Mouse (Mus musculus): ENCODE results near the gene Ppp1r3f.
A peak's percentile ranks its signal among the peaks of the same experiment; 100 is the strongest.

Ppp1r3f gene

DNA sequence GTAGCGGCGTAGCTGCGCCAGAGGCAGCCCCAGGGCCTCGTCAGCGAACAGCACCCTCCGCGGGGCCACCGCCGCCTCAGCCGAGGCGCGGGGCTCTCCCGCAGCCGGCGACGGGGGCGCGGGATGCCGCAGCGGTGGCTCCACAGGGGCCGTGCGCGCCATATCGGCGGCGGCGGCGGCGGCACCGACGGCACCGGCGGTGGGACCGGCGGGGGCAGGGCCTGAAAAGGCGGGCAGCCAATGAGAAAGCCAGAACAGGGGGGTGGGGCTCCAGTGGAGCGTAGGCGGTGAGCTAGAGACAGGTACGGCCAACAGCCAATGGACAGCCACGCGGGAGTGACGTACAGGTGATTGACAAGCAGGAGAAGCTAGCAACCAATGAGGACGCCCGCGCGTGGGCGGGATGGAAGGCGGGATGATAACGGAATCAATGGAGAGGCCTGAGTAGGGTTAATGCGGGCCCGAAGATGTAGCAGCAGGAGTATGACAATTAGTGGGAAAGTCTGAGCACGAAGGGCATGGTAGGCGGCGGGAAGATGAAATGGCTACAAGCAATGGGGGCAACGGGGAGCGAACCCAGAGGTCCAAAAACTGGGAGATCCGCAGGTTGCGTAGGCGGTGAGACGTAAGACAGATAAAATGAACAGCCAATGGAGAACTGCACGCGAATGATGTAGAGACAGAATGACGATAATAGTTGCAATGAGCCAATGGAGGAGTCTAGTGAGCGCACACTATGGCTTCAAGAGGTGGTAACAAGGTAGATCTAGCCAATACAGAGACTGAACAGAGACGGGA lies at the start of gene Ppp1r3f:
TSS of gene Ppp1r3f (minus strand) at position 197 of the 798 bp plus-strand sequence.
- DNase-seq (ENCODE audit: low spot score in 2 of 2), result peak; percentile 98 to 99

DNA sequence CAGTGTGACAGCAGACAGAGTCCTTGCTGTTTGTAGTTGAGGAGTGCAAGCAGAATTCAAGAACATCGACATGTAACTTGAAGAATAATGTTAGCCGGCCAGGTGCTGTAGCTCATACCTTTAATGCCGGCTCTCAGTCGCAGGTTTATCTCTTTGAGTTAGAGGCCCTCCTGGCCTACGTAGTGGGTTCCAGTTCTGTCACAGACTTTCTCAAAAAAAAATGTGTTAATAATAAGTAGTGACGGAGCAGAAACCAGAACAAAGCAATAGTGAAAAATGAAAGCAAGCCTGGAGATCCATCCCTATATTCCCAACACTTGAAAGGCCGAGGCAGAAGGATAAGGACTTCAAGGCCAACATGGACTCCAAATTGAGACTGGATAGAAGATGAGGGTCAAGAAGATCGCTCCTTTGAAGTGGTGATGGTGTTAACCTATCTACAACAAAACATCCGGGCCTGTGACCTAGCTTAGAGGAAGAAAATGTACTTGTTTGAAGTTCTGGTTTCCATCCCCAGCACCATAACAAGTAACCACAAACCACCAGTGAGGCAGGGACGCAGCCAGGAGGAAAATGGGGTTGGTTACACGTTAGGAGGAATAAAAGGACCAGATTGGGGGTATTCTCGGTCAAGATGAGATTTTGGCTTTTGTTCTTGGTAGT lies 43.9 kb upstream of the Ppp1r3f start:
- DNase-seq (ENCODE audit: low spot score in 2 of 2), result no peak

DNA sequence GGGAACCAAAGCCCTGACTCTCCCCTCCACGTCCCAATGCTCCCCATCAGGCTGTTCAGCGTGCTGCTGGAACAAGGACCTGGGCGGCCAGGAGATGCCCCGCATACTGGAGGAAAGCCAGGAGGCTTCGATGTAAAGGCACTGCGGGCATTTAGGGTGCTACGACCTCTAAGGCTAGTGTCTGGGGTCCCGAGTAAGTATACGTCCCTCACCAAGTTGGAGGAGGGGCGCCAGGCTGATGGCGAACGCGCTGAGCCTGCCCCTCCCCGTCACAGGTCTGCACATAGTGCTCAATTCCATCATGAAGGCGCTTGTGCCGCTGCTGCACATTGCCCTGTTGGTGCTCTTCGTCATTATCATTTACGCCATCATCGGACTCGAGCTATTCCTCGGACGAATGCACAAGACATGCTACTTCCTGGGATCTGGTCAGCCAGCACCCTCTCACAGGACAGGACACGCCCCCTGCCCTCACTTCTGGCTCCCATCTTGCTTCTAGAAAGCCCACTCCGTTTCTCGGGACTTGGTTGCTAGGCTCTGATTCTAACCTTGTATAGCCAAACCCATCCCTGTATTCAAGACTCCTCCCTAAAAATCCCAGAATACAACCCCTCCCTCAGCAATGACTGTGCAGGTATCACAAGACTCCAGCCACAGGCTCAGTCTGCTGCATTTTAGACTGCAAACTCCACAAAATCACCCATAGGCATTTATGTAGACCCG lies 36.6 kb upstream of the Ppp1r3f start:
- DNase-seq (ENCODE audit: low spot score in 2 of 2), result peak; percentile 36 to 47

DNA sequence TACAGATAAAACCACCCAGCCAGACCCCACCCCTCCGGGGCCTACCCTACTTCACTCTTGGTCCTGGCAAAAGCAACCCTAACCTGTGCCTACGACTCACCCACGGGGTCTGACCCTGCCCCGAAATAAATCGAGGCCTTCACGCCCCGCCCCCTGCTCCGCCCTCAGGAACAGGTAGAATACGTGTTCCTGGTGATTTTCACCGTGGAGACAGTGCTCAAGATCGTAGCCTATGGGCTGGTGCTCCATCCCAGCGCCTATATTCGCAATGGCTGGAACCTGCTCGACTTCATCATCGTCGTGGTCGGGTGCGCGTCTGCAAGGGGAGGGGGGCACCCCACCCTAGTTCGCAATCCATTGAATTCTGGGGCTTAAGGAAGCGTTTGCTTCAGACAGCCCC lies 36.0 kb upstream of the Ppp1r3f start:
- peak; percentile 37 to 43 for DNase-seq (ENCODE audit: low spot score in 2 of 2)

DNA sequence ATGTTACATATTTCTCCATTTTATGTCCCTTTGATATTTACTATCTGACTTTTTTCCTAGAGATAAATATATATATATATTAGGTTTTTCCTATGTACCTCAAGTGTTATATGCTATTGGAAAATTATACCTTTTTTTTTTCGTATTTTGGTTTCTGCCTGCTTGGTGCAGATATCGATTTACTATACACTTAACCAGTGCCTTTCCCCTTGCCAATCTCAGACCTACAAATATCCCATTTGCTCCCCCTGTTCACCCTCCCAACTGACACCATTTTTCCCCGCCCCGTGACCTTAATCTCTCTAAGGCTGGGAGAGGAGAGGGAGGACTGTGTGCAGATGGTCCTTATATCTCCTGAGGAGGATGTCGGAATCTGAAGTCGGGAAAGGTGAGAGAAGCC lies 32.7 kb upstream of the Ppp1r3f start, which contains the start of gene Cacna1f:
TSS of gene Cacna1f (plus strand) at position 301 of the 400 bp plus-strand sequence.
- no peak for DNase-seq (ENCODE audit: low spot score in 2 of 2)

DNA sequence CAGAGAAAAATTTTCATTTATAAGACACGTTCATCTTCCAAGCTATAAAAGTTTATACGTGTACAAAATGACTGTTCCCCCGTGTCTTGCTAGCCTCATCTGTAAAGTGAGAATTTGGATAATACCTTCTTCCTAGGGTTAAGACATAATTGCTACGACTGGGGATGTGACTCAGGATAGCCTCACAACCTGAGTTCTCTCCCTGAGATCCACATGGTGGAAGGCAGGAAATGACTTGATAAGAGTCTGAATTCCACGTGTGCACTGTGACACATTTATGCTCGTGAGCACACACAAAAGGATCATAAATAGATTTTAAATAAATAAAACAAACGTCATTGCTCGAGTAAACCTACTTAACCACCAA lies 31.5 kb upstream of the Ppp1r3f start:
- DNase-seq (ENCODE audit: low spot score in 2 of 2), result no peak

DNA sequence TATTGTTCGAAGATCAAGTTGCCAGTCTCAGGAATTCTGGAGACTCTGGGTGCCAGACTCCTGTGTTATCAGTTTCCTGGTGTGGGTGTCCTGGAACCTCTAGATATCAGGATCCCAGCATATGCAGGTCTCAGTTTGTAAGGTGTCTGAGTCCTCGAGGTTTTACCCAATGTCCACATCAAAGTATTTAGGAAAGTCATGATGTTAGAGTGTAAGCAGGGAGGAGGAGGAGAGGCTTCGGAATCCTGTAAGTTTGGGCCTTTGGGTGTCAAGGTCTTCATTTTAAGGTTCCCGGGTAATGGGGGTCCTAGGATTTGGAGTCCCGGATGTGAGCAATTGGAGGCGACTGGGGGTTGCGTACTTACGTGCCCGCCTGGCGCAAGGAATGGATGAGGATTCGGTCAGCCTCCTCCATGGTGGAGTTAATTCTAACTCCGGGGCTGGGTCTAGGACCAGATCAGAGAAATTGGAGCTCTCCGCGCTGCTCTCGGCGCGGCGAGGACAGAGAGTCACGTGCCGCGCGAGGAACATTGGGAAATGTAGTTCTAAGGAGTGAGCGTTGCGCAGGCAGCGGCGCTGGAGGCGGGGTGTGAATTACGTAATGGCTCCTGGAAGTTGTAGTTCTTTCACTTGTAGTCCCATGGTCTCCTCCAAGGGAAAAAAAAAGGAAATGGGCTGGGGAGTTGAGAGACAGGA lies 30.9 kb upstream of the Ppp1r3f start, which contains the start of gene Ccdc22:
TSS of gene Ccdc22 (minus strand) at position 639 of the 696 bp plus-strand sequence.
- DNase-seq (ENCODE audit: low spot score in 2 of 2), result peak; percentile 89 to 92

DNA sequence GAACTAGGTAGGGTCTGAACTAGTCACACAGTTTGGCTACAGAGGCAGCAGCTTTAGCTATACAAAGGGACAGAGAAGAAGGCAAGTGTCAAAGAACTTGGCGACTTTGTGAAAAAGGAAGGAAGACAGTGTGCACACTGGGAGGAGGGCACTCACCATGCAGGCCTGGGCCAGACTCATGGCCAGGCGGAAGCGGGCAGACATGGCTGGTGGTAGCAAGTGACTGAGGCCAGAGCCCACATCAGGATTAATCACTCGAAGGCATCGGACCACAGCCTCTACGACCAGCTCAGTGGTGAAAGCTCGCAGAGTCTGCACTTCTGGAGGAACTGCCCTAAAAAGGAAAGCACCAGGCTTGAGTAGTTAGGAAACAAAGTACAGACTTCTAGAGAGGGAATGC lies 29.9 kb upstream of the Ppp1r3f start:
- DNase-seq (ENCODE audit: low spot score in 2 of 2), result no peak

DNA sequence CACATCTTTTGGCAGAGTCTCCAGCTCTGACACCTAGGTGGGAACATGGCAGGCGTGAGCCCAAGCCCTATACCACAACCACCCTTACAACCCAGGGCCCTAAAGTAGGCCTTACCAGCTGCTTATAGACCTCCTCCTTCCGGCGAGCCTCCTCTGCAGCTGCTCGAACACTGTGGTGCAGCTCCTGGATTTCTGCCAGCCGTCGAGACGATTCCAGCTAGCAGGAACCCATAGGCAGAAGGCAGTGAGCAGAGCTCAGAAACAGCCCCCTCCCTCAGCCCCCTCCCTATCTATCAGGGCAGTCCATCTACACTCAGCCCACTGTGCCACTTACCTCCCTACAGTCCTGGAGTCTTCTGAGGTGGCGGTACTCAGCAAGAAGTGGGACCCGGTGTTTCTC lies 21.3 kb upstream of the Ppp1r3f start:
- DNase-seq (ENCODE audit: low spot score in 2 of 2), result peak in 1 of 2 experiments; percentile 47

DNA sequence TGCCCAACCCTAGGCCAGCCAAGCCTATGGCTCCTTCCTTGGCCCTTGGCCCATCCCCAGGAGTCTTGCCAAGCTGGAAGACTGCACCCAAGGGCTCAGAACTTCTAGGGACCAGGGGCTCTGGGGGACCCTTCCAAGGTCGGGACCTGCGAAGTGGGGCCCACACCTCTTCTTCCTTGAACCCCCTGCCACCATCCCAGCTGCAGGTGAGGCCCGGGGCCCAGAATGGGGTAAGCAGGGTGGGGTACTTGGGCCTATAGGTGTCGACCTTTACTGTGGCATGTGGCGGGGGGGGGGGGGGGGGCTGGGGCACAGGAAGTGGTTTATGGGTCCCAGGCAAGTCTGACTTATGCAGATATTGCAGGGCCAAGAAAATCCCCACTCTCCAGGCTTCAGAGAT lies 12.3 kb upstream of the Ppp1r3f start:
- no peak for DNase-seq (ENCODE audit: low spot score in 2 of 2)

DNA sequence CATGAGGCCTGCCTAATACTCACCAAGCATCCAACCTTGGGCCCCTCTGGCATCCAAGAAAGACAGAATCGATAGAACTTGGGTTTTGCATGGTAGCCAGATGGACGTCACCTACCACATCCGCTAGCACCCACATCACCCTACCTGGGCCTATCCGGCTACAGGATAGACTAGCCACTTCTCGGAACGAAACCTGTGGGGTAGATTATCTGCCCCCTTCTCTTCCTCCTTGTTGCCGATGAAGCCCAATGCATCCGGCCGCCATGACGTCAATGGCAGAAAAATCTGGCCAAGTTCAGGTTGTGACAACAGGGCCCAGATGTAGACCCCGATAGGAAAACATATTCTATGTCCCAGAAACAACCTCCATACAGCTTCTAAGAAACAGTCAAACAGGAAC lies 9.8 kb upstream of the Ppp1r3f start:
- no peak for DNase-seq (ENCODE audit: low spot score in 2 of 2)

DNA sequence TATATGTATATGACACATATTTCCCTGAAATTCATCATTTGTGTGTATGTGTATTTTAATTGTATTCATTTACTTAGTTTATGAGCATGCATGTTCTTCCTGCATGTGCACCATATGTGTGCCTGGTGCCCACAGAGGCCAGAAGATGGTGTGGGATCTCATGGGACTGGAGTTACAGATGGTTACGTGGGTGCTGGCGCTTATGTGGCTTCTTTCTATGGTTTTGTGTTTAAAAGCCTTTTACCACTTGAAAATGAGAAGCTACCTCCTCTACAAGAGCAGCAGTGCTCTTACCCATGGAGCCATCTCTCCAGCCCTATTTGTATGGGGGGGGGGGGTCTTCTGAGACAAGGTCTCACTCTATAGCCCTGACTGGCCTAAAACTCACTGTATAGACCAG lies 7.1 kb upstream of the Ppp1r3f start:
- no peak for DNase-seq (ENCODE audit: low spot score in 2 of 2)

DNA sequence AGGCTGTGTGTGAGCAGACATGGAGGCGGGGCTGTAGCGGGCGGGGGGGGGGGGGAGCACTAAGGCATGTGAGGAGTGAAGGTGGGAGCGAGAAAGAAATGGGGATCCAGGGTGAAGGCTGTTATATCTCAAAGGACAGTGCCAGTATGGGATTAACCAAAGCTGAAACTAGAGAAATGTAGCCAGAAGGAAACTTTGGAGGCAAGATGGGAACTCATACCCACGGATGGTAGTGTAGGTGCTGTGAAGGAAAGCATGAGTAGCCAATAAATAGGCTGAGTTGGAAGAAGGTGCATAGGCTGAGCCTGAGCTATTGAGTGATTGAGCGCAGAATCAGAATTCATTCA lies 775 bp upstream of the Ppp1r3f start:
- no peak for DNase-seq (ENCODE audit: low spot score in 2 of 2)

DNA sequence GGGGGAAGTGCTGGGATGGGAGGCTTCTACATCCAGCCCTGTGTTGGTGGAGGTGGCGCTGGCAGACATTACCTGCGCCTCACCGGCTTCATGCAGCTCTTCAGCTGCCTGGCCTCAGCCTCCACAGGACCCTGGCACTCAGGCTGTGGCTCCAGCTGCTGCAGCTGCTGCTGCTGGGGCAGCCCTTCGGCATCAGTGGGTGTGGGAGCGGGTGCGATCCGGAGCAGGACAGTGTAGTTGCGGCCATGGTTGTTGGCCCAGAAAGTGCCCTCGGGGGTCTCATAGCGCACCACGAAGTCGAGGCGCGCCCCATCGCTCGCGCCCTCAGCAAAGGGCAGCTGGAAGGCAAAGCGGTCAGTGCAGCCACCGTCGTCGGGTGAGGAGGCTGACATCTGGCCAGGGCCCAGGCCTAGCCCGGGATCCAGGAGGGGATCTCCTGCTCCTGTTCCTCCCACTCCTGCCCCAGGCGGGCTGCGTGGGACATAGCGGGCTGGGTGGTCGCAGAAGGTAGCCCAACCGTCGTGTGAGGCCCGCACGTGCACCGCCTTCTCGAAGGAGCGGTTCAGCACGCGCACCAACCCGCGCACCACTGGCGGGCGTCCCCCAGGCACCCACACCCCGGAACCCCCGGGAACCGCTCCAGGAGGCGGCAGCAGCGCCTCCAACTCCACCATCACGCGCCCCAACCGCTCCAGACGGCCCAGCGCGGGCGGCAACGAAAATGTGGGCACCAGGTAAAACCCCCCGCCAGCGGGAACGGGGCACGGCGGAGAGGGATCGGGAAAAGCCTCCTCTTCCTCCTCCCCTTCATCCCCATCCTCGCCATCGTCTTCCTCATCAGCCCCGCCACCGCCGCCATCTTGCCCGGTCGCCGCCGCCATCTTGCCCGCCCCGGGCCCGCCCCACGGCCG lies 652 bp downstream of the Ppp1r3f start, which contains the start of gene Foxp3:
TSS of gene Foxp3 (plus strand) at position 469 of the 911 bp plus-strand sequence.
- DNase-seq (ENCODE audit: low spot score in 2 of 2), result peak; percentile 37 to 64

DNA sequence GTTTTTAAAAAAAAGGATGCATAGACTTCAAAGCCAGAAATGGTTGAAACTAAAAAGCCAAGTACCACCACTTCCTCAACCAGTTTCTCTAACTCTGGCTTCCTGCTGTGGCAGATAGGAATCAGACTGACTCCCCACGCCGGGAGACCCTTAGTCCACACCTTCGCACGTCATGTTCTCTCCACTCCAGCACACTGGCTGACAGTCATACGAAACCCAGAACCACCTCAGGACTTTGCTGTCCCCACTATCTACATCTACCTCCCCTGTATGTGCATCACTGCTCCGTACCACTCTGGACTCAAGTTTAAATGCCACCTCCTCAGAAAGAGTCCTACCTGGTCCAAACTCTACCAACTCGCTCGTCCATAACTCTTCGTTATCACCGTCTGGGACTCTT lies 1.6 kb downstream of the Ppp1r3f start:
- no peak for DNase-seq (ENCODE audit: low spot score in 2 of 2)

DNA sequence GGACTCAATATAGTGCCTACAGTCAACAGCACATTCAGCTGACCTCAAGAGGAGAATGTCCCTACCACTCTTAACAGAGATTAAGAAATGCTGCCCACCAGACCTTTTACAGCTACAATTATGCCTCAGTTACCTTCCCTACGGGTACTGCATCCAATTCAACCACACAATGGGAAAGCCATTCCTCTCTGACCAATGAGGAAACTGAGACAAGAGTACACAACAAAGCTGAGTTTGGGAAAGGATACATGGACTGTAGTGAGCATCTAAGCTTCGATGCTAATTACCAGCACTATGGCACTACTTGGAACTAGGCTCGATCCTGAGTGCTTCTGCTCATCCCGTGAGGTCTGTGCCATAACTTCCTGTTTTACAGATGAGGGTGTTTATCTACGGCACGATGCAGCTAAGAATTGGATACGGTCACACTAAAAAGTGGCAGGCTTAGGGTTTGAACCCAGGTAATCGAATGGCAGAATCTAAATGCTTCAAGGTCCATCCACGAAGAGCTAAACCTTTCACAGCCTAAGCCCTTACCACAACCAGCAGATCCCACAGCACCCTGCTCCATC lies 2.4 kb downstream of the Ppp1r3f start:
- no peak for DNase-seq (ENCODE audit: low spot score in 2 of 2)

DNA sequence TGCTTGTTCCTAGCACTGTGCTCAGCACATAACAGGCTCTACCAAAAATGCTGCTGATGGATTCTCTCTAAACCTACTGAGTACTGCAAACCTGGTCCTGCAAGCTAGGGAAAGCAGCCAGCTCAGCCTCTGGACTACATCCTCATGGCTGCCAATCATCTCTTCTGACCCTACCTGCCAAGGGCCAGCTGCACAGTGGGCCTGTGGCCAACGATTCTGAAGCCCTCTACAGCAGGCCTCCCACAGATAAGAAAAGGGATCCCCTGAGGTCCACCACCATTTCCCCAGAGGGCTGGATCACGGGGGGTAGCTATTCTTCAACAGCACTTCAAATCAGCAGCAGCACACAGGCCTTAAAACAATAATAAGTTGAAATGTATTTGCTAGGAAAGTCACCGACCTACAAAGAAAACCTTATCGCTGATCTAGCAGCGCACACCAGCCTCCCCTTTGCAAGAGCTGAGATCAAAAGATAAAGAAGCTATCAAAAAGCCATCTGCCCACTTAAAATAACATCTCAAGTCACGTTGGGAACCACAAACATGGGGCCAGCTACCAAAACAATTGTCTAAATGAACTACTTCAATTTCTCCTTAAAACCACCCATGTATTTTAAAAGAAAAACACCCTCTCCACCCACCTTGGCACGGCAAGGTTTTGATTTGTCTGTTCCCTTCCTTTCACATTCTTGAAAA lies 3.5 kb downstream of the Ppp1r3f start:
- no peak for DNase-seq (ENCODE audit: low spot score in 2 of 2)

DNA sequence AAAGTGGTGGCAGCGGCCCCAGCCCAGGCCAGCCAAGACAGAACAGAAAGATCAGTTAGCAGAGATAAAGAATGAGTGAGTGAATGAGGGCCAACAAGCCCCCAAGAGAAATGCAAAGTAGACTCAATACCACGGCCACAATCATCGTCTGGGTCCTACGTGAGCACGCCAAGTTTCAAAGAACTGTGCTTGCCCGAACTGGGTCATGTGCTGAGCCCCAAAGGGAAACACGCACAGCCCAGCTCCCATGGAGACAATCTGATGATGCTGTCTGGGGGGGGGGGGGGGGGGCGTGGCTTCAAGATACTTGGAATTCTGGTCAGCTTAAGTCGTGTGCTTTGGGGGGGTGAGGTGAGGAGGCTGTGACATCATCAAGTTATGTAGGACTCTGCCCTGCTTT lies 6.6 kb downstream of the Ppp1r3f start:
- no peak for DNase-seq (ENCODE audit: low spot score in 2 of 2)

DNA sequence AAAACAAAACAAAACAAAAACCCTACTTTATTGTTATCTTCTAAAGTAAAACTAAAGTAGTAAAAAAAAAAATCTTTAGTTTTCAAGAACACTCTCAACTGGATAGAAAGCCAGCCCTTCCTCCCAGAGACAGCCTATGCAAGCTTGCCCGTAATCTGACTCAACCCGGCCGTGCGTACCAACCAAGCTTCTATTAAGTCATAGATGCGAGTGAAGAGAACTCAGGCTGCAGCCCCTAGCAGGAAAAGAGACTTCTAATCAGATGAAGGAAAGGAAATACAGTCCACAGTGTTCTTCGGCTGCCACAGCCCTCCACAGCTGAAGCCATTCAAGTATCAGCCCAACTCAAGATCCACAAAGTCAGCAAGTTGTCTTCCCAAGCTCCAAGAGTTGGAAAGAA lies 7.7 kb downstream of the Ppp1r3f start:
- no peak for DNase-seq (ENCODE audit: low spot score in 2 of 2)

DNA sequence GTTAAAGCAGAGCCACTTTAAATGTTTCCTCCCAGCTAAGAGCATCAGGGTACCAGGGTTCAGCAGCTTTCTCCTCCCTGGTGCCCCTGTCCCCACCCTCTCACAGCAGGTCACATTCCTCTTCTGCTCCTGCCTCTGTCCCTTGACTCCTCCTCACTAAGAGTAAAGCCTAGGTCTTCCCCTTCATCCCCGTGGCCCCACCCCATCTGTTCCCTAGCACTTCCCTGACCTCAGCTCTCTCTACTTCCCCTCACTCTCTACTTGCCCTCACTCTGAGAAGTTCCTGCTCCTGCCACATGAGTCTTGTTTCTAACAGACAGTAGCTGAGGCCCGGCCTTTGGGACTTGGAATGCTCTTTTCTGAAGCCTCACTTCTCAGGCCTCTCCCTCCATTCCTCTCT lies 11.0 kb downstream of the Ppp1r3f start:
- no peak for DNase-seq (ENCODE audit: low spot score in 2 of 2)

All from right cerebral cortex, postnatal 10 days (tissue).